Mouse (Mus musculus) thymus, adult 2 months (tissue): ENCODE results near the gene Nck1. TPM values are rescaled to one million over a fixed set of nuclear protein-coding genes. Genes with fewer than 3 reads are reported as not detected.

Experiments used
- DNase-seq: peaks from one replicate; pipeline ENCODE4 v3.0.0; 2021
- H3K27ac ChIP-seq: fragments of 200-500 bp; 2 replicates; pipeline ENCODE4 v1.5.1; 2012; ENCODE audit warnings: low read length, control low read depth; ENCODE audit not compliant: control insufficient read depth, insufficient read depth
- H3K27me3 ChIP-seq: fragments of 200-500 bp; 2 replicates; pipeline ENCODE4 v1.6.1; 2012; ENCODE audit warnings: mild to moderate bottlenecking, low read length, moderate library complexity, mixed read lengths; ENCODE audit not compliant: control insufficient read depth, insufficient read depth
- H3K36me3 ChIP-seq: fragments of 200-500 bp; 2 replicates; pipeline ENCODE4 v1.6.1; 2012; ENCODE audit warnings: mild to moderate bottlenecking, low read length, moderate library complexity; ENCODE audit not compliant: control insufficient read depth, insufficient read depth
- H3K4me1 ChIP-seq: fragments of 200-500 bp; replicated peaks from 2 replicates; pipeline ENCODE4 v1.6.1; 2012; ENCODE audit warnings: low read length; ENCODE audit not compliant: control insufficient read depth, insufficient read depth
- H3K4me3 ChIP-seq: fragments of 200-500 bp; 2 replicates; pipeline ENCODE4 v1.5.1; 2012; ENCODE audit warnings: mild to moderate bottlenecking, low read length, control low read depth, moderate library complexity; ENCODE audit not compliant: control insufficient read depth, insufficient read depth
- CTCF ChIP-seq: fragments of 200-500 bp; IDR thresholded peaks from 2 replicates; pipeline ENCODE4 v1.5.1; 2012; ENCODE audit warnings: mild to moderate bottlenecking, control low read depth, low read length, moderate library complexity, borderline replicate concordance; ENCODE audit not compliant: control insufficient read depth, poor library complexity, insufficient read depth; ENCODE audit errors: extremely low read depth
- POLR2A ChIP-seq: fragments of 200-500 bp; IDR thresholded peaks from 2 replicates; pipeline ENCODE4 v1.6.1; 2012; ENCODE audit warnings: mild to moderate bottlenecking, low read length, control low read depth, moderate library complexity; ENCODE audit not compliant: control insufficient read depth, poor library complexity, insufficient read depth; ENCODE audit errors: extremely low read depth
- WGBS: fragments of 180-500 bp; shearing (Covaris S2); methylation state at CpG from one replicate; pipeline ENCODE4 v1.1.7; 2018; 5-methylcytosine and 5-hydroxymethylcytosine counted together
- polyA plus RNA-seq: library from polyadenylated mRNA; depleted of rRNA; stranded (reverse); fragments of >200 nt; gene quantifications from 2 replicates; pipeline ENCODE4 v1.2.3, GENCODE M21; 2012; rRNA removed

The Nck1 gene
- 4.4 and 7.0 TPM in 2 replicates for polyA plus RNA-seq

- no peaks in the 10 kb centered on the region for H3K27me3 ChIP-seq
- H3K36me3 ChIP-seq = no peaks in the 10 kb centered on the region
- TF ChIP-seq POLR2A (peak; percentile 95), CTCF (peak; percentile 87)
- peak within 1 kb of the TSS; percentile 69 for H3K27ac ChIP-seq
- peak within 1 kb of the TSS; percentile 77 for H3K4me3 ChIP-seq
- WGBS = under 1% methylated on average over 90 of the region's 93 CpGs
- H3K4me1 ChIP-seq = peaks cover 7% of the 10 kb centered on the region; the same call in 1 of the 2 replicates
- DNase-seq = peak; percentile 99
Observed at GRCm38 (mm10) chr9:100545715-100546593, at the start of gene Nck1. Gene Nck1 (minus strand): TSS chr9:100546134.

- H3K4me3 ChIP-seq = no peak overlapping the region
- H3K27me3 ChIP-seq = no peaks in the 10 kb centered on the region
- WGBS = 21% methylated on average over 4 of the region's 4 CpGs
- H3K4me1 ChIP-seq = 0 out of 2 replicates have a peak, but pooled peaks cover 2% of the 10 kb centered on the region
- H3K36me3 ChIP-seq = no peaks in the 10 kb centered on the region
- DNase-seq = no peak
- TF ChIP-seq POLR2A = no peak
- no peak for TF ChIP-seq CTCF
- H3K27ac ChIP-seq = no peak overlapping the region
Observed at GRCm38 (mm10) chr9:100590462-100590861, 44.5 kb upstream of the Nck1 start.

- Histone ChIP-seq H3K27me3 (no peaks in the 10 kb centered on the region), H3K4me3 (no peak overlapping the region), H3K27ac (no peak overlapping the region), H3K4me1 (0 out of 2 replicates have a peak, but pooled peaks cover 2% of the 10 kb centered on the region), H3K36me3 (no peaks in the 10 kb centered on the region)
- DNase-seq = no peak
- WGBS = 95% methylated on average over 4 of the region's 4 CpGs
- TF ChIP-seq POLR2A (no peak), CTCF (no peak)
Observed at GRCm38 (mm10) chr9:100584031-100584430, 38.1 kb upstream of the Nck1 start.

- no peaks in the 10 kb centered on the region for H3K36me3 ChIP-seq
Observed at GRCm38 (mm10) chr9:100582883-100583575, 37.1 kb upstream of the Nck1 start.

GRCm38 (mm10) chr9:100581543-100582492, 35.9 kb upstream of the Nck1 start:
- DNase-seq = no peak
- no peaks in the 10 kb centered on the region for H3K36me3 ChIP-seq
- TF ChIP-seq POLR2A = no peak
- TF ChIP-seq CTCF = no peak
- 89% methylated on average over 13 of the region's 13 CpGs for WGBS
- H3K4me1 ChIP-seq = 0 out of 2 replicates have a peak, but pooled peaks cover 2% of the 10 kb centered on the region
- H3K27me3 ChIP-seq = no peaks in the 10 kb centered on the region
- no peak overlapping the region for H3K27ac ChIP-seq
- no peak overlapping the region for H3K4me3 ChIP-seq

More at GRCm38 (mm10) chr9:100582883-100583575, 37.1 kb upstream of the Nck1 start:
- 83% methylated on average over 13 of the region's 13 CpGs for WGBS
- no peaks in the 10 kb centered on the region for H3K27me3 ChIP-seq
- H3K4me1 ChIP-seq = 0 out of 2 replicates have a peak, but pooled peaks cover 2% of the 10 kb centered on the region
- no peak for TF ChIP-seq POLR2A
- TF ChIP-seq CTCF = no peak
- no peak for DNase-seq
- H3K27ac ChIP-seq = no peak overlapping the region
- no peak overlapping the region for H3K4me3 ChIP-seq
